Mouse (Mus musculus): Measurements from ENCODE around the gene Rer1.
"Not testable (repeated sequence)": the region's sequence is repeated elsewhere in the genome, so short reads cannot be mapped to it uniquely, and the experiment has no call there.

The Rer1 gene

GRCm38 (mm10) chr4:155116607-155117006, 30.4 kb upstream of the Rer1 start:
- DNase-seq (ENCODE audit: low read depth, low spot score): no peak

GRCm38 (mm10) chr4:155113766-155114410, 27.7 kb upstream of the Rer1 start:
- peak; percentile 73 for DNase-seq (ENCODE audit: low read depth, low spot score)

- no peak for DNase-seq (ENCODE audit: low read depth, low spot score)
Measured at GRCm38 (mm10) chr4:155109471-155109870, 23.3 kb upstream of the Rer1 start.

- no peak for DNase-seq (ENCODE audit: low read depth, low spot score)
Measured at GRCm38 (mm10) chr4:155107886-155108285, 21.7 kb upstream of the Rer1 start.

- no peak for DNase-seq (ENCODE audit: low read depth, low spot score)
Measured at GRCm38 (mm10) chr4:155098572-155098971, 12.4 kb upstream of the Rer1 start.

- DNase-seq (ENCODE audit: low read depth, low spot score): no peak
Measured at GRCm38 (mm10) chr4:155097452-155097851, 11.3 kb upstream of the Rer1 start.

GRCm38 (mm10) chr4:155095967-155096366, 9.8 kb upstream of the Rer1 start:
- no peak for DNase-seq (ENCODE audit: low read depth, low spot score)

- peak; percentile 91 for DNase-seq (ENCODE audit: low read depth, low spot score)
Measured at GRCm38 (mm10) chr4:155095238-155095900, 9.2 kb upstream of the Rer1 start.

- DNase-seq (ENCODE audit: low read depth, low spot score): peak; percentile 80
Measured at GRCm38 (mm10) chr4:155094565-155094964, 8.4 kb upstream of the Rer1 start.

GRCm38 (mm10) chr4:155093431-155094149, 7.4 kb upstream of the Rer1 start:
- no peak for DNase-seq (ENCODE audit: low read depth, low spot score)

GRCm38 (mm10) chr4:155092718-155093430, 6.7 kb upstream of the Rer1 start:
- no peak for DNase-seq (ENCODE audit: low read depth, low spot score)

GRCm38 (mm10) chr4:155090688-155091449, 4.7 kb upstream of the Rer1 start:
- DNase-seq (ENCODE audit: low read depth, low spot score): no peak

- DNase-seq (ENCODE audit: low read depth, low spot score): no peak
Measured at GRCm38 (mm10) chr4:155090147-155090546, 4.0 kb upstream of the Rer1 start.

GRCm38 (mm10) chr4:155089241-155089640, 3.1 kb upstream of the Rer1 start:
- no peak for DNase-seq (ENCODE audit: low read depth, low spot score)

- no peak for DNase-seq (ENCODE audit: low read depth, low spot score)
Measured at GRCm38 (mm10) chr4:155085206-155086107, 725 bp downstream of the Rer1 start.

- DNase-seq (ENCODE audit: low read depth, low spot score): no peak
Measured at GRCm38 (mm10) chr4:155084351-155084750, 1.8 kb downstream of the Rer1 start.

- DNase-seq (ENCODE audit: low read depth, low spot score): no peak
Measured at GRCm38 (mm10) chr4:155083553-155083952, 2.6 kb downstream of the Rer1 start.

GRCm38 (mm10) chr4:155079666-155080065, 6.5 kb downstream of the Rer1 start:
- DNase-seq (ENCODE audit: low read depth, low spot score): no peak

GRCm38 (mm10) chr4:155078808-155079207, 7.4 kb downstream of the Rer1 start:
- DNase-seq (ENCODE audit: low read depth, low spot score): not testable (repeated sequence)

- no peak for DNase-seq (ENCODE audit: low read depth, low spot score)
Measured at GRCm38 (mm10) chr4:155076677-155077076, 9.5 kb downstream of the Rer1 start.
